Mouse (Mus musculus) gastrocnemius, adult 2 months (tissue): Measurements from ENCODE around the gene Ddx39. TPM values are rescaled to one million over a fixed set of nuclear protein-coding genes. Genes with fewer than 3 reads are reported as not detected.

Experiments
- DNase-seq: peaks from one replicate; pipeline ENCODE4 v3.0.0; 2022
- H3K27ac ChIP-seq: fragments of 200-600 bp; 2 replicates; pipeline ENCODE4 v1.8.1; 2022; ENCODE audit warnings: mild to moderate bottlenecking
- H3K4me3 ChIP-seq: fragments of 200-600 bp; 2 replicates; pipeline ENCODE4 v1.8.1; 2022; ENCODE audit warnings: mild to moderate bottlenecking, moderate library complexity
- CTCF ChIP-seq: fragments of 200-600 bp; IDR thresholded peaks from 2 replicates; pipeline ENCODE4 v1.8.1; 2022; ENCODE audit warnings: antibody characterized with exemption, mild to moderate bottlenecking, moderate library complexity
- intact Hi-C: fragments of 180-260 bp; cut with DNase I; formaldehyde crosslinking; loops from one replicate; pipeline ENCODE4 v1.15.1; 2025
- total RNA-seq, 2 experiments: library from RNA; stranded (reverse); gene quantifications; 2 replicates each; pipeline ENCODE4 v1.2.3; 2021

Gene Ddx39
- total RNA-seq, 2 experiments from 2014 or later, result 11.2 to 13.1 TPM

DNA sequence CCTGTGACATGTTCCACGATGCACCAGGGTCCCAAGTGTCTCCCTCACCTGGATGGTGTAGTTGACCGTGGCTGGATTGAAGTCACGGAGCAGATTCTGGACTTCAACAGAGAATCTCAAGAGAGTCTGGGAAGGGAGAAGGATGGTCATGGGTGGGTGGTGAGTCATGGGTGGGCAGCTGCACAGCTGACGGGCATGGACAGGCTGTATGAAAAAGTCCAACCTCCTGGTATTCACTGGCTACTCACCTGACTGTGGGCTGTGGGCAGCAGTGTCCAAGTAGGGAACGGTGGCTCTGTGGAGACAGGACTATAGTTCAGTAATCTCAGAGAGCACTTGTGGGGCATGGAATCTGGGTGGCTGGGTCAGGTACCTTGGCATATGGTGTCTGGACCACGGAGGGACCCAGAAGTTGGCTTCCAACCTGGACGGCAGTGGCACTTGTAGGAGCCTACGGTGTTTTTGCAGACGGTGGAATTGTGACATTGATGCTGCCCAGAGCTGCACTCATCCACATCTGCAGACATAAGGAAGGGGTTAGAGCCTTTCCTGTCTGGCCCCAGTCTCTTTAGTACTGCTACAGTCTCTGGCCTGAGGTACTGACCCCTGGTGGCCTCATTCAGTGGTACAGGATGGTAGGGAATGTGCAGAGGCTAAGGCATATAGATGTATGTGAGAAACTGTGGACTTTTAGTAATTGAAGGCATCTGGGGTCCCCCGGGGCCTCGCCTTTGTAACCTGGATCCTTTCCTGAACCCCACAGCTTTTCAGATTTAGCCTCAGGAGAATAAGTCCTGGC lies 14.2 kb downstream of the Ddx39 start:
- Histone ChIP-seq H3K27ac (no peak overlapping the region), H3K4me3 (no peak overlapping the region)
- TF ChIP-seq CTCF, result peak; percentile 59
- peak; percentile 23 for DNase-seq
- intact Hi-C loops, result loop anchor here (5.0 kb wide), 1 partner anchor 53 kb away; no protein-coding TSS in a partner anchor

DNA sequence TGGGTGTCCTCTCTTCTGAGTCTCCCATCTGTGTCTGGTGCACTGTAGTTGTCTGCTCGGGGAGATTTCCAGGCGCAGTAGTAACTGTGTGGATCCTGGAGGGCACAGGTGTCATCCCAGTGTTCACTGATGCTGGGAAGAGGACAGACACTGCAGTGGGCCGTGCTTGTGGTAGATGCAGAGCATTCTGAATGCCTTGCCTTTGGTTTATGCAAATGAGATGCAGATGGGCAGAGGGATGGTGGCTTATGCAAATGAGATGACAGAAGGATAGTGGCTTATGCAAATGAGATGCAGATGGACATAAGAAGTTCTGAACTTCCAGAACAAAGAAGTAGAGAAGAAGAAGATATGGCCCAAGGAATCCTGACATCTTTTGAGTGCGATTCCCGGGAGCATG lies 16.9 kb downstream of the Ddx39 start:
- no peak overlapping the region for H3K4me3 ChIP-seq
- intact Hi-C loops, result no loop called here

DNA sequence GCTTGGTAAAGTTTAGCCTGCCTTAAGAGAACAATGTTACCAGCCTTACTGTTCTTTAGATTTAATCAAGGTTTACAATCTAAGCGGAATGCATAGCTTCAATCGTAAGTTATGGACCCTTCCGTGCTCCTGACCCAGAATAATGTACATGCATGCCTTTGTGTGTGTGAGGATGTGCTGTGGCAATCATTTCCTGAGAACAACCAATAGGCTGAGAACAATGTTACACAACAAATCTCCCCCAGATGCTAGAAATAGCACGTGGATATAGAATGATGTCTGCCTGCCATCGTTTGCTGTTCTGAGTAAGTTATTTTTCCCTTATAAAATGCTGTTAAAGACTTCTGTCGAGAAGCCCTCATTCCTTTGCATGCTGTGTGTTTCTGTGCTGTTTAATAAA lies 17.9 kb downstream of the Ddx39 start:
- no peak for DNase-seq
- no peak overlapping the region for H3K4me3 ChIP-seq
- TF ChIP-seq CTCF, result no peak
- intact Hi-C loops, result no loop called here
- H3K27ac ChIP-seq, result no peak overlapping the region

More for the DNA sequence above, 16.9 kb downstream of the Ddx39 start:
- TF ChIP-seq CTCF, result no peak
- no peak for DNase-seq
- H3K27ac ChIP-seq, result no peak overlapping the region

DNA sequence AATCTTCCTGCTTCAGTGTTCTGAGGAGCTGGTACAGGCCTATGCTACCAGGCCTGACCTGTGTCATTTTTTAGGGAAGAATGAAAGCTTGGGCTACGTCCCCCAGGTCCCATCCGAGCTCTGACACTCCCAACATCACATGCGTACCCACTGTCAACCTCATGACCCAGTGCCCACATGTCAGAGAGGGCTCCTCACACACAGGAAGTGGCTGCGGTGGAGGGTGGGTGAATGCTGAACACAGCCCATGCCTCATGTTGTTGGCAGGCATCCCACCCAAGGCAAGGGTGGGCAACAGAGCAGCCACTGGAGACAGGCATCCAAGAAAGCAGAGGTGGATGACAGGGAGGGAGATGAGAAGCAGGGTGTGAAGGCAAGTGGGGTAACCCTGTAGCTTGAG lies 21.7 kb downstream of the Ddx39 start:
- H3K4me3 ChIP-seq, result no peak overlapping the region
- intact Hi-C loops, result no loop called here
- peak overlapping the region; percentile 97; the same call in 1 of the 2 replicates for H3K27ac ChIP-seq
- DNase-seq, result no peak
- TF ChIP-seq CTCF, result no peak

DNA sequence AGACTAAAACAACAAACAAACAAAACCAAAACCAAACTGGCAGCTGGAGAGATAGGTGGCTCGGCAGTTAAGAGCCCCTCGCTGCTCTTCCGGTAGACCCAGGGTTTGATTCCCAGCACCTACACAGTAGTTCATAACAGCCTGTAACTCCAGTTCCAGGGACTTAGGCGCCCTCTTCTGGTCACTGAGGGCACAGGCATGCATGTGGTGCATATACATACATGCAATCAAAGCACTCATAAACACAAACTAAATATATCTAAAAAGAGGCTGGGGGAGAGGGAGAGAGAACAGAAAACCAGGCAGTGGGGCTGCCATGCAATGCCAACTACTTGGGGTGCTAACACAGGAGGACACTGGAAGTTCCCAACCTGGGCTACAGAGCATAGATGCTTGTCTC lies 22.4 kb downstream of the Ddx39 start:
- Histone ChIP-seq H3K4me3 (peak overlapping the region; percentile 87), H3K27ac (peak overlapping the region; percentile 97)
- intact Hi-C loops, result no loop called here
- peak; percentile 32 for TF ChIP-seq CTCF
- no peak for DNase-seq

DNA sequence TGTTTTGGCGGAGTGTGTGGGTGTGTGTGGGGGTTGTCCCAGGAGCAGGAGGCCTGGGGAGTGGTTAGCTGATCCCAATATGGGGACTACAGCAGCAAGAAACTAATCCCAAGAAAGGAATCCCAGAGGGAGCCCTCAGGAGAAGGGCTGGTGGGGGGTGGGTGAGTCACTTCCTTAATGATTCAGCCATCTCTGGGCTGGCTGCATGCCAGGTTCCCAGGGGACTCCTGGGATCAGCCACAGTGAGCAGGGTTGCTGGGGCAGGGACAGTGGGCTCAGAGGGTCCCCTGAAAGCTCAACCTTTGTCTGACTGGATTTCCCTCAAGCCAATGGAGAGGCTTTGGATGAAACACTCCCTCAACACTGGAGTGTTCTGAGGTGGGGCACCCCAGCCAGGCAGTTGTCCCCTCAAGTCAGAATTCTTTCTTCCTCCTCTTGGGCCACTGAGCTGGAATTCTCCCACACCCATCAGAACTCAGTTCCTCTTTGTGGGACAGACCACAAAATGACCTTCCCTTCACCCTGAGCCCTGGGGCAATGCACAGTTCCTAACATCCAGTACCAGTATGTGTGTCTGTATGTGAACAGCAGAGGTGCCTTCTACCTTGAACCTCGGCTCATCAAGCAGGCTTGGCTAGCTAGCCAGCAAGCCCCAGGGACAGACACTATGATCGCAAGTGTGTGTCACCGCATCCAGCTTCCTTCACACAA lies 23.0 kb downstream of the Ddx39 start:
- Histone ChIP-seq H3K4me3 (peak overlapping the region; percentile 87), H3K27ac (peak overlapping the region; percentile 97)
- peak; percentile 76 for DNase-seq
- intact Hi-C loops, result no loop called here
- no peak for TF ChIP-seq CTCF

DNA sequence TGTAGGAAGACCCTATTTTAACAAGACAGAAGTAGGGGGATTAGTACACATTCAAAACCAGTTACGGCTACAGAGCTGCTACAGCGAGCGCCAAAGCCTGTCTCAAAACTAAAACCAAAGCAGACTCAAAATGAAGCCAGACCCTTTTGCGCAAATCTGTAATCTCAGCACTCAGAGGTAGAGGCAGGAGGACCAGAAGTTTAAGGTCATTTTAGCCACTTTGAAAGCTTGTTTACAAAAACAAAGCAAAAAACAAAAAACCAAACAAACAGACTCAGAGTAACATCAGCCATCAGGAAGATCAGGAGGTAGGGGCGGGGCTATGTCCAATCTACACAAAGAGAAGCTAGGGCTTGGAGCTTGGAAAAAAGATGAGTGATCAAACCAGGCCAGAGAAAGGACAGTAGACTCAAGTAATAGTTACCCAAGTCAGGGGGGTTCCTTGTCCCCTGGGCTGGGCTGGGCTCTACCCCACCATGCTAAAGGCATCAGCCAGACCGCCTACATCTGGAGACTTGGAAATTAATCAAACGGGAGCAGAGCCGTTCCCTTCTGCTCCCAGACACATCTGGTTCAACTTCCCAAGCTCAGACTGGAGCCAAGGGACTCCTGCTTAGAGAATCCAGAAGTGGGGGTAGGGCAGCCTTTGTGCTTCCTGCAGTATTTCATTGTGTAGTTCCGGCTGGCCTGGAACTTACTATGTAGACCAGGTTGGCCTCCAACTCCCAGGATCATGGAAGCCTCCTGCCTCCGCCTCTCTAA lies 24.2 kb downstream of the Ddx39 start:
- peak overlapping the region; percentile 97 for H3K27ac ChIP-seq
- peak overlapping the region; percentile 87 for H3K4me3 ChIP-seq
- no peak for TF ChIP-seq CTCF
- peak; percentile 63 for DNase-seq
- intact Hi-C loops, result no loop called here

DNA sequence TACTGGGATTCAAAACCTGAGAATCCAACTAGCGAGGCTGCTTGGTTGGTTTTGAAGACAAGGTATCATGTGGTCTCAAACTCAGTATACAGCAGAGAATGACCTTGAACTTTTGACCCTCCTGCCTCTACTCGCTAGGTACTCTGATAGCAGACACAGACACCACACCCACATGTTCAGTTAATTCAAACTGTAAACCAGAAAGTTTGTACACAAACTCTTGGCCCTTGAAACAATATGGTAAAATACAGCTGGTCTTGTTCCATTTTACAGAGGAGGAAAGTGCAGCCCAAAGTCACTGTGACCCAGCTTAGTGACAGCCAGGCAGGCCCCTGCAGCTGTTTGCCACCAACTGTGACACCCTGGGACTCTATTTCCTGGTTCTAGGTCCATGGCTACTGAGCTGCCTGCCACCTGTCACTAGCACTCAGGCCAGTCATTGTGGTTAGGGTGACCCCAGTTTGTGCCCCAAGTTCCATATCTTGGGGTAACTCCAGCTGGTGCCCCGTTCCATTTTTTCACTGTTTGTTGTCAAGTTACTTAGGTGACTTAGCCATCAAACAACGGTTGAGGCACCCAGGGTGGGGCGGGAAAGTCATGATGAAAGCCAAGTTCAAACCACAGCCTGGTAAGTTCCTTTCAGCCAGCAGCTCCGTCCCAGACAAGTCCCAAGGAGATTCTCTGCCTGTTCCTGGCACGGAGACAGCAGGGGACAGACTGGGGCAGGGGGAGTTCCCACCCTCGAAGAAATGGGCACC lies 24.9 kb downstream of the Ddx39 start:
- TF ChIP-seq CTCF, result no peak
- Histone ChIP-seq H3K27ac (peak overlapping the region; percentile 97), H3K4me3 (peak overlapping the region; percentile 87)
- peak; percentile 58 for DNase-seq
- intact Hi-C loops, result loop anchor here (5.0 kb wide), 1 partner anchor 43 kb away; the partner anchor contains the start of gene Pkn1

DNA sequence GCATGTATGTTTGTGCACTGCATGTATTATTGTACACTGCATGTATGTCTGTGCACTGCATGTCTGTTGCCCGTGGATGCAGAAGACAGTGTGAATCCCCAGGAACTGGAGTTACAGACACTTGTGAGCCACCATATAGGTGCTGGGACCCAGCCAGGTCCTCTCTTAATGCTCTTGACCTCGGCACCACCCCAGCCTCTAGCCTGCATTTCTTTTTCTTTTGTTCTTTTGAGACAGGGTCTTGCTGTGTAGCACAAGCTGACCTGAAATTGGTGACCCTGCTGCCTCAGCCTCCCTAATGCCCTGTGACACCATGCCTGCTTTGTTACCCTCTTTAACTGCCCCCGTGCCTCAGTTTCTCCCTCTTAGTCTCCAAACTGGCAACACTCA lies 25.6 kb downstream of the Ddx39 start:
- DNase-seq, result no peak
- intact Hi-C loops, result loop anchor here (5.0 kb wide), 1 partner anchor 43 kb away; the partner anchor contains the start of gene Pkn1
- peak overlapping the region; percentile 87 for H3K4me3 ChIP-seq
- no peak for TF ChIP-seq CTCF
- peak overlapping the region; percentile 97 for H3K27ac ChIP-seq

DNA sequence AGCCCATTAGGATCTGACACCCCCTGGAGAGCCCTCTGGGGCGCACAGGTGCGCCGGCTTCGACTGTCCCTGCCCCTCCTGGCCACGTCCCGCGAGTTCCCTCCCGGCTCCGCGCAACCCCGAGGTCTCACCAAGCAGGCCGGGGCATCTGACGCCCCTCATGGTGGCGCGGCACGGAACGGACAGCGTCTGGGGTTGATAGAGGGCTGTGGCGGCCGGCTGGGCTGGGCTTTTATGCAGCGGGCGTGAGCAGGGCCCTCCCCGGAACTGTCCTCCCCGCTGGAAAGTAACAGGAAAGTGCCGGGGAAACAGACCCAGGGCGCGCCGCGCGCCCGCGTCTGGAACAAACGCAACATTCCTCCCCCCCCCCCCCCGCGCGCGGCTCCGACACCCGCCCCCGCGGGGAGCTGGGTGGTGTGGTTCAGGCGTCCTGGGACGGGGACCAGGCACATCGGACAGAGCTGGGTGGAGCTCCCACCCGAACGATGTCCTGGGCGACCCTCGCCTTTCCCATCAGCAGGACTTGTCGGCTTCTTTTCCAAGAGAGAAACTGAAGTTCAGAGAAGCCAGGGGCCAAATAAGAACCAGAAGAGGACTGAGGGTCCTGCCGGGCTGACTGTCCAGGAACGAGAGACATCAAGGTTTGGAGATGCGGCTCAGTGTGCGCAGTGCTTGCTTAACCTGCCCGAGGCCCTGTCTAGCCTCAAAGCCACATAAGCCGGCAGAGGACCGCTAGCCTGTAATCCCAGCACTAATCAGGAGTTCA lies 26.2 kb downstream of the Ddx39 start, which contains the start of gene Adgre5:
Gene Adgre5 (minus strand): TSS at position 351 of the 766 bp plus-strand sequence.
- DNase-seq, result peak; percentile 89
- H3K4me3 ChIP-seq, result peak within 1 kb of the TSS; percentile 87
- intact Hi-C loops, result loop anchor here (5.0 kb wide), 1 partner anchor 44 kb away; the partner anchor contains the start of gene Pkn1
- no peak; the same call in 1 of the 2 replicates for TF ChIP-seq CTCF
- H3K27ac ChIP-seq, result peak within 1 kb of the TSS; percentile 97
